Mouse (Mus musculus): ENCODE data around the gene Tnfrsf22.
A peak's percentile ranks its signal among the peaks of the same experiment; 100 is the strongest.

The Tnfrsf22 gene

GRCm38 (mm10) chr7:143629501-143629900 is 20.0 kb downstream of the Tnfrsf22 start:
- DNase-seq = no peak

GRCm38 (mm10) chr7:143628540-143628939 is 20.9 kb downstream of the Tnfrsf22 start, which contains the start of gene Tnfrsf26:
TSS of gene Tnfrsf26 (minus strand) at chr7:143628722.
- DNase-seq = no peak

- DNase-seq = no peak
These were observed 21.7 kb downstream of the Tnfrsf22 start for GRCm38 (mm10) chr7:143627555-143628286.

GRCm38 (mm10) chr7:143626178-143626577 is 23.3 kb downstream of the Tnfrsf22 start:
- DNase-seq = no peak

- DNase-seq = no peak
These were observed 24.3 kb downstream of the Tnfrsf22 start for GRCm38 (mm10) chr7:143625151-143625550.

GRCm38 (mm10) chr7:143624561-143624960 is 24.9 kb downstream of the Tnfrsf22 start:
- DNase-seq = no peak

GRCm38 (mm10) chr7:143620951-143621350 is 28.5 kb downstream of the Tnfrsf22 start:
- peak in 1 of 2 experiments; percentile 11 for DNase-seq

GRCm38 (mm10) chr7:143614404-143615135 is 34.9 kb downstream of the Tnfrsf22 start:
- DNase-seq = no peak

GRCm38 (mm10) chr7:143612215-143612614 is 37.2 kb downstream of the Tnfrsf22 start:
- no peak for DNase-seq

- DNase-seq = no peak
These were observed 44.1 kb downstream of the Tnfrsf22 start for GRCm38 (mm10) chr7:143605321-143605720.

- no peak for DNase-seq
These were observed 44.6 kb downstream of the Tnfrsf22 start for GRCm38 (mm10) chr7:143604889-143605288.

GRCm38 (mm10) chr7:143601705-143602104 is 47.8 kb downstream of the Tnfrsf22 start:
- no peak for DNase-seq

- DNase-seq = no peak
These were observed 49.2 kb downstream of the Tnfrsf22 start for GRCm38 (mm10) chr7:143600231-143600740.

- DNase-seq = peak; percentile 92 to 94
These were observed 49.8 kb downstream of the Tnfrsf22 start, which contains the start of gene Cars for GRCm38 (mm10) chr7:143599428-143600230. TSS of gene Cars (minus strand) at chr7:143600090.

GRCm38 (mm10) chr7:143594865-143595264 is 54.6 kb downstream of the Tnfrsf22 start:
- DNase-seq = peak in 1 of 2 experiments; percentile 26

- DNase-seq = no peak
These were observed 57.2 kb downstream of the Tnfrsf22 start for GRCm38 (mm10) chr7:143592255-143592654.

- DNase-seq = peak; percentile 41 to 48
These were observed 61.5 kb downstream of the Tnfrsf22 start for GRCm38 (mm10) chr7:143588006-143588405.

GRCm38 (mm10) chr7:143587586-143587985 is 61.9 kb downstream of the Tnfrsf22 start:
- no peak for DNase-seq
